Mouse (Mus musculus) spleen, adult 2 months (tissue): ENCODE results near the gene Ykt6. TPM values are rescaled to one million over a fixed set of nuclear protein-coding genes. Genes with fewer than 3 reads are reported as not detected.

Experiments used
- DNase-seq, 2 experiments: peaks; one replicate each; pipeline versions ENCODE4 v3.0.0 to v3.0.0-alpha.2; 2012 to 2021; ENCODE audit warnings: low spot score in 2 of 2, low read depth in 1 of 2
- H3K27ac ChIP-seq: fragments of 200-500 bp; 2 replicates; pipeline ENCODE4 v1.5.1; 2012; ENCODE audit warnings: low read length, inconsistent platforms; ENCODE audit not compliant: insufficient read depth
- H3K27me3 ChIP-seq: fragments of 200-500 bp; 2 replicates; pipeline ENCODE4 v1.6.1; 2012; ENCODE audit warnings: mild to moderate bottlenecking, moderate library complexity, low read length, inconsistent platforms; ENCODE audit not compliant: control insufficient read depth, insufficient read depth
- H3K36me3 ChIP-seq: fragments of 200-500 bp; 2 replicates; pipeline ENCODE4 v1.6.1; 2012; ENCODE audit warnings: mild to moderate bottlenecking, low read length, inconsistent platforms; ENCODE audit not compliant: control insufficient read depth, insufficient read depth
- H3K4me1 ChIP-seq: fragments of 200-500 bp; 2 replicates; pipeline ENCODE4 v1.6.1; 2011; ENCODE audit warnings: inconsistent platforms; ENCODE audit not compliant: control insufficient read depth, insufficient read depth, insufficient read length
- H3K4me3 ChIP-seq: fragments of 200-500 bp; 2 replicates; pipeline ENCODE4 v1.5.1; 2011; ENCODE audit warnings: mild to moderate bottlenecking, inconsistent platforms; ENCODE audit not compliant: insufficient read depth, insufficient read length; ENCODE audit errors: extremely low read depth
- CTCF ChIP-seq: fragments of 200-500 bp; IDR thresholded peaks from 2 replicates; pipeline ENCODE4 v1.5.1; 2011; ENCODE audit warnings: mild to moderate bottlenecking, inconsistent platforms; ENCODE audit not compliant: insufficient read depth, insufficient read length, insufficient replicate concordance; ENCODE audit errors: extremely low read depth
- POLR2A ChIP-seq: fragments of 200-500 bp; IDR thresholded peaks from 2 replicates; pipeline ENCODE4 v1.6.1; 2011; ENCODE audit warnings: low read depth, low read length, inconsistent platforms
- WGBS: fragments of 180-500 bp; shearing (Covaris S2); methylation state at CpG from one replicate; pipeline ENCODE4 v1.1.7; 2018; 5-methylcytosine and 5-hydroxymethylcytosine counted together
- polyA plus RNA-seq: library from polyadenylated mRNA; depleted of rRNA; stranded (reverse); fragments of >200 nt; gene quantifications from 2 replicates; pipeline ENCODE4 v1.2.3, GENCODE M21; 2012

The Ykt6 gene
- polyA plus RNA-seq, 1 experiment: 31.0 TPM

GRCm38 (mm10) chr11:5989954-5990593 lies 34.6 kb downstream of the Ykt6 start:
- no peak overlapping the region for H3K27ac ChIP-seq
- no peak for DNase-seq
- WGBS: 92% methylated on average over 16 of the region's 16 CpGs
- no peaks in the 10 kb centered on the region for H3K4me1 ChIP-seq
- H3K36me3 ChIP-seq: no peaks in the 10 kb centered on the region
- no peak overlapping the region for H3K4me3 ChIP-seq
- no peaks in the 10 kb centered on the region for H3K27me3 ChIP-seq
- TF ChIP-seq CTCF (no peak), POLR2A (no peak)

GRCm38 (mm10) chr11:5990910-5991309 lies 35.4 kb downstream of the Ykt6 start:
- WGBS: 45% methylated on average over 4 of the region's 4 CpGs

GRCm38 (mm10) chr11:5994212-5994611 lies 38.7 kb downstream of the Ykt6 start:
- 88% methylated on average over 5 of the region's 5 CpGs for WGBS

More at GRCm38 (mm10) chr11:5990910-5991309, 35.4 kb downstream of the Ykt6 start:
- TF ChIP-seq CTCF (peak; percentile 78), POLR2A (no peak)
- H3K4me1 ChIP-seq: no peaks in the 10 kb centered on the region
- no peak overlapping the region for H3K4me3 ChIP-seq
- peak; percentile 38 to 51 for DNase-seq
- no peaks in the 10 kb centered on the region for H3K36me3 ChIP-seq
- no peaks in the 10 kb centered on the region for H3K27me3 ChIP-seq
- H3K27ac ChIP-seq: no peak overlapping the region

GRCm38 (mm10) chr11:5994880-5995279 lies 39.4 kb downstream of the Ykt6 start:
- H3K27me3 ChIP-seq: no peaks in the 10 kb centered on the region
- no peak overlapping the region for H3K27ac ChIP-seq
- 86% methylated on average over 3 of the region's 3 CpGs for WGBS
- no peaks in the 10 kb centered on the region for H3K36me3 ChIP-seq
- no peak overlapping the region for H3K4me3 ChIP-seq
- H3K4me1 ChIP-seq: peaks cover 8% of the 10 kb centered on the region
- TF ChIP-seq CTCF (no peak), POLR2A (no peak)
- DNase-seq: no peak

More at GRCm38 (mm10) chr11:5994212-5994611, 38.7 kb downstream of the Ykt6 start:
- DNase-seq: no peak
- no peaks in the 10 kb centered on the region for H3K27me3 ChIP-seq
- no peaks in the 10 kb centered on the region for H3K36me3 ChIP-seq
- no peak overlapping the region for H3K27ac ChIP-seq
- H3K4me1 ChIP-seq: peaks cover 1% of the 10 kb centered on the region; the same call in 1 of the 2 replicates
- no peak overlapping the region for H3K4me3 ChIP-seq
- TF ChIP-seq POLR2A (no peak), CTCF (no peak)

- WGBS: 17% methylated on average over 8 of the region's 8 CpGs
- no peaks in the 10 kb centered on the region for H3K36me3 ChIP-seq
- H3K4me3 ChIP-seq: no peak overlapping the region
- H3K27ac ChIP-seq: no peak overlapping the region
- TF ChIP-seq POLR2A: no peak
- peak; percentile 90 for TF ChIP-seq CTCF
- peaks cover 18% of the 10 kb centered on the region for H3K4me1 ChIP-seq
- peak; percentile 57 to 79 for DNase-seq
- no peaks in the 10 kb centered on the region for H3K27me3 ChIP-seq
These were observed 40.5 kb downstream of the Ykt6 start for GRCm38 (mm10) chr11:5995989-5996388.

- Histone ChIP-seq H3K4me1 (peaks cover 41% of the 10 kb centered on the region), H3K4me3 (no peak overlapping the region), H3K27ac (no peak overlapping the region), H3K27me3 (no peaks in the 10 kb centered on the region), H3K36me3 (no peaks in the 10 kb centered on the region)
- TF ChIP-seq POLR2A (no peak), CTCF (no peak)
- 90% methylated on average over 2 of the region's 2 CpGs for WGBS
- DNase-seq: no peak
These were observed 43.0 kb downstream of the Ykt6 start for GRCm38 (mm10) chr11:5998472-5998871.
